8 mouse cellular contexts compared by ENCODE assay signal in the genomic region with DNA sequence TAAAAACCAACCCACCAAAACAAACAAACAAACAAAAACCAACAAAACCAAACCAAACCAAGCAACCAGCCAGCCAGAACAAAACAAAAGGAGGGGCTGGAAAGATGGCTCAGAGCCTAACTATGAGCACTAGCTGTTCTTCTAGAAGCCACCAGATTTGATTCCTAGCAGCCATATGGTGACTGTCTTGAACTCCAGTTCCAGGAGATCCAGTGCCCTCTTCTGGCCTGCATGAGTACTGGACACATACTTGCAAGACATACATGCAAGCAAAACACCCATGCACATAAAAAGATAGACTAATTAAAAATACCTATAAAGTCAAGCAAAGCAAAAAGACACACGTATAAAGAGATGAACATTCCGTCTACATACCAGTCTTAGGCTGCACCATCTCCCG. TPM values are rescaled to one million over a fixed set of nuclear protein-coding genes. Genes with fewer than 3 reads are reported as not detected.
DNase-seq lines count a peak whose midpoint lies in the region; ATAC-seq and TF ChIP-seq lines count a peak whose summit lies in the region.

No protein-coding gene starts in this region.

- 93% methylated on average over 3 of the region's 3 CpGs for WGBS in heart, adult 2 months
- 88% methylated on average over 3 of the region's 3 CpGs for WGBS in heart, embryonic 12.5 days
- WGBS in kidney, postnatal 0 days: 95% methylated on average over 3 of the region's 3 CpGs
- 94% methylated on average over 3 of the region's 3 CpGs for WGBS in neural tube, embryonic 15.5 days

- H3K9me3 ChIP-seq in heart, embryonic 12.5 days (replicated peaks): peaks cover 3% of the 10 kb centered on the region; the same call in 1 of the 2 replicates
- no peaks in the 10 kb centered on the region for H3K9me3 ChIP-seq in kidney, postnatal 0 days (replicated peaks; ENCODE audit: low read length)
- H3K9me3 ChIP-seq in neural tube, embryonic 15.5 days (replicated peaks): no peaks in the 10 kb centered on the region

- no peaks in the 10 kb centered on the region for H3K4me1 ChIP-seq in heart, adult 2 months (ENCODE audit: control insufficient read depth, insufficient read depth, low read length)
- no peaks in the 10 kb centered on the region for H3K4me1 ChIP-seq in heart, embryonic 12.5 days (replicated peaks)
- H3K4me1 ChIP-seq in kidney, postnatal 0 days (replicated peaks; ENCODE audit: insufficient read depth, low read length): no peaks in the 10 kb centered on the region
- H3K4me1 ChIP-seq in neural tube, embryonic 15.5 days: peaks cover 7% of the 10 kb centered on the region

- intact Hi-C loops in heart, adult 2 months (cut with DNase I): loop anchor here (1.0 to 5.0 kb wide), 2 partner anchors 70 to 89 kb away; no protein-coding TSS in a partner anchor

- TF ChIP-seq POLR2A in heart, adult 2 months (IDR thresholded peaks at IDR 0.05; ENCODE audit: insufficient read depth, low read depth, low read length): no peak

- H3K27ac ChIP-seq in heart, adult 2 months: no peak overlapping the region
- no peak overlapping the region for H3K27ac ChIP-seq in heart, embryonic 12.5 days (ENCODE audit: poor library complexity, severe bottlenecking)
- H3K27ac ChIP-seq in kidney, postnatal 0 days: no peak overlapping the region
- H3K27ac ChIP-seq in neural tube, embryonic 15.5 days (replicated peaks): no peak overlapping the region

- no peak overlapping the region for H3K4me2 ChIP-seq in heart, embryonic 12.5 days
- no peak overlapping the region for H3K4me2 ChIP-seq in kidney, postnatal 0 days (ENCODE audit: low read length)
- H3K4me2 ChIP-seq in neural tube, embryonic 15.5 days: no peak overlapping the region

- no peak overlapping the region for H3K9ac ChIP-seq in heart, adult 2 months (ENCODE audit: low read depth, low read length)
- H3K9ac ChIP-seq in heart, embryonic 12.5 days: no peak overlapping the region
- H3K9ac ChIP-seq in kidney, postnatal 0 days (ENCODE audit: low read depth, low read length): no peak overlapping the region
- no peak overlapping the region for H3K9ac ChIP-seq in neural tube, embryonic 15.5 days (replicated peaks)

- H3K4me3 ChIP-seq in heart, adult 2 months: no peak overlapping the region
- no peak overlapping the region for H3K4me3 ChIP-seq in heart, embryonic 12.5 days
- H3K4me3 ChIP-seq in kidney, postnatal 0 days (replicated peaks; ENCODE audit: low read depth, low read length): no peak overlapping the region
- no peak overlapping the region for H3K4me3 ChIP-seq in neural tube, embryonic 15.5 days (replicated peaks)

- no peak for ATAC-seq in heart, embryonic 12.5 days (ENCODE audit: insufficient number of reproducible peaks, low FRiP score)
- no peak for ATAC-seq in kidney, postnatal 0 days (replicated peaks; ENCODE audit: low FRiP score, low read depth)
- ATAC-seq in neural tube, embryonic 15.5 days (ENCODE audit: low FRiP score): no peak

- H3K36me3 ChIP-seq in heart, adult 2 months (ENCODE audit: control insufficient read depth, insufficient read depth, low read length): no peaks in the 10 kb centered on the region
- H3K36me3 ChIP-seq in heart, embryonic 12.5 days: no peaks in the 10 kb centered on the region
- no peaks in the 10 kb centered on the region for H3K36me3 ChIP-seq in kidney, postnatal 0 days (ENCODE audit: insufficient read depth, low read length)
- H3K36me3 ChIP-seq in neural tube, embryonic 15.5 days: no peaks in the 10 kb centered on the region

- TF ChIP-seq CTCF in heart, adult 2 months (IDR thresholded peaks at IDR 0.05): peak; percentile 75
- peak; percentile 68 for TF ChIP-seq CTCF in kidney, postnatal 0 days (IDR thresholded peaks at IDR 0.05; ENCODE audit: low read depth)

- H3K27me3 ChIP-seq in heart, adult 2 months (ENCODE audit: control insufficient read depth, insufficient read depth, low read length): no peaks in the 10 kb centered on the region
- no peaks in the 10 kb centered on the region for H3K27me3 ChIP-seq in heart, embryonic 12.5 days (replicated peaks)
- H3K27me3 ChIP-seq in kidney, postnatal 0 days (ENCODE audit: insufficient read depth, low read length): no peaks in the 10 kb centered on the region
- no peaks in the 10 kb centered on the region for H3K27me3 ChIP-seq in neural tube, embryonic 15.5 days (replicated peaks)

- no peak for TF ChIP-seq EP300 in heart, adult 2 months (IDR thresholded peaks at IDR 0.05; ENCODE audit: insufficient read depth, low read depth, low read length)

- peak in 1 of 2 experiments; percentile 18 for DNase-seq in heart, adult 2 months
- peak; percentile 37 for DNase-seq in 3134 (ENCODE audit: extremely low read depth, insufficient read length, low spot score)
- DNase-seq in Muller cell, postnatal 12 days (ENCODE audit: inconsistent ontology term): peak; percentile 19
- DNase-seq in kidney, postnatal 0 days (ENCODE audit: low spot score): peak; percentile 57
- peak; percentile 45 for DNase-seq in thymus, postnatal 0 days (ENCODE audit: low spot score)
- DNase-seq in gastrocnemius, adult 8-10 months (ENCODE audit: low spot score in 2 of 2): no peak

- no peaks in the 10 kb centered on the region for H3K79me2 ChIP-seq in heart, adult 2 months (replicated peaks; ENCODE audit: control insufficient read depth, insufficient read depth, low read length)

RNA-seq across cellular contexts. Expression of gene Cmtm8, which starts 43.7 kb away (rescaled TPM):
- 10 to 100 TPM; 11.5 to 11.9 TPM for total RNA-seq in heart, adult 2 months (2021)
- polyA plus RNA-seq in heart, adult 2 months (2012; rRNA removed): 28.7 and 39.4 TPM in 2 replicates
- polyA plus RNA-seq in heart, embryonic 12.5 days (2016; fragmentation: Nextera tagmentation; extraction: Ambion mirVana): 14.9 and 16.2 TPM in 2 replicates
- 50.7 and 54.6 TPM in 2 replicates for polyA plus RNA-seq in kidney, postnatal 0 days (2015; fragmentation: Nextera tagmentation; extraction: Ambion mirVana)
- polyA plus RNA-seq in thymus, postnatal 0 days (2015; fragmentation: Nextera tagmentation; extraction: Ambion mirVana): 10.5 and 10.6 TPM in 2 replicates
- total RNA-seq in gastrocnemius, adult 8-10 months (2022): 1 to 10 TPM; 1.2 to 1.6 (median 1.4) TPM
- 10.9 and 13.4 TPM in 2 replicates for polyA plus RNA-seq in neural tube, embryonic 15.5 days (2015; fragmentation: Nextera tagmentation; extraction: Ambion mirVana)

RNA-seq across cellular contexts. Expression of gene Gpd1l, which starts 46.1 kb away (rescaled TPM):
- total RNA-seq in heart, adult 2 months (2021): 10 to 100 TPM; 36.9 to 42.0 TPM
- 33.3 and 59.3 TPM in 2 replicates for polyA plus RNA-seq in heart, adult 2 months (2012; rRNA removed)
- polyA plus RNA-seq in heart, embryonic 12.5 days (2016; fragmentation: Nextera tagmentation; extraction: Ambion mirVana): 15.5 and 19.3 TPM in 2 replicates
- 17.2 and 18.1 TPM in 2 replicates for polyA plus RNA-seq in kidney, postnatal 0 days (2015; fragmentation: Nextera tagmentation; extraction: Ambion mirVana)
- 14.5 and 16.4 TPM in 2 replicates for polyA plus RNA-seq in thymus, postnatal 0 days (2015; fragmentation: Nextera tagmentation; extraction: Ambion mirVana)
- total RNA-seq in gastrocnemius, adult 8-10 months (2022): 10 to 100 TPM; 19.0 to 21.7 (median 20.8) TPM
- 39.8 and 40.8 TPM in 2 replicates for polyA plus RNA-seq in neural tube, embryonic 15.5 days (2015; fragmentation: Nextera tagmentation; extraction: Ambion mirVana)

Comparison
In these comparisons a context has a peak if more than half of its experiments do, and no peak if none do; other contexts are left out.
1. DNase-seq: peak in 3134 (single experiment), Muller cell, postnatal 12 days (single experiment), kidney, postnatal 0 days (single experiment) and thymus, postnatal 0 days (single experiment); none in gastrocnemius, adult 8-10 months (0 of 2).